ENCODE assay signal across 30 mouse cellular contexts in the genomic region with DNA sequence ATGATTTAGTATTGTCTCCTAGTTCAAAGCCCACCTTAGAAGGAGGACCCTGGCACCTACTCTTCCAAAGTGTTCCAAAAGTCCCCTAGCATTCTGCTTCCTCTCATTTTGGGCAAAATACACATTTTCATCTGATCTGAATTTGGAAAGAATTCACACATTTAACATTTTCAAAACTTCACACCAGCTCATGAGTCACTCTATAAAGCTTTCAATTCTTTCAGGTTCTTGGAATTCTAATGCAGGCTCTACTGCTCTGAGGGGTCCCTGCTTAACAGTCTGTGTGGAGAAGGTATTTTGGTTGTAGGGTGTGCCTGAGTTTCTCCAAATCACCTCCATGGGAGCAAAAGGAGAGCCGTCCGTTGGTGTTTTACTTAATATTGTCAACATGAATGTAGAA.
"Had no signal": no experiment of that assay in that cellular context is flagged by ENCODE, and none has a peak within 500 bp of the region (broad histone marks: within the 10 kb centered on the region; RNA-seq: fewer than 3 reads in every experiment).

No protein-coding gene starts in this region.

- DNase-seq: left cerebral cortex, postnatal 4 days; liver; liver, embryonic 13.5 days; liver, postnatal 0 days; lung, adult 18-20 months; lung, adult 2 months; lung, embryonic 14.5 days; lung, postnatal 10 days; lung, postnatal 14 days; lung, postnatal 36 days; lung, postnatal 4 days; midbrain, embryonic 14.5 days had no signal

- ATAC-seq: liver, embryonic 12.5 days; liver, postnatal 0 days; lung, postnatal 0 days; midbrain, embryonic 13.5 days; midbrain, embryonic 15.5 days; midbrain, embryonic 16.5 days had no signal

- H3K4me3 ChIP-seq: limb, embryonic 10.5 days; limb, embryonic 12.5 days; limb, embryonic 13.5 days; limb, embryonic 15.5 days; liver, embryonic 12.5 days; liver, embryonic 13.5 days; liver, embryonic 15.5 days; lung, embryonic 15.5 days; megakaryocyte, embryonic 14.5 days; midbrain, embryonic 10.5 days; midbrain, embryonic 12.5 days; midbrain, embryonic 13.5 days; midbrain, embryonic 15.5 days; myocyte; neural tube, embryonic 12.5 days had no signal

- H3K4me1 ChIP-seq: limb, embryonic 10.5 days; limb, embryonic 12.5 days; limb, embryonic 13.5 days; limb, embryonic 15.5 days; liver, embryonic 12.5 days; liver, embryonic 13.5 days; liver, embryonic 15.5 days; lung, embryonic 15.5 days; megakaryocyte, embryonic 14.5 days; midbrain, embryonic 10.5 days; midbrain, embryonic 12.5 days; midbrain, embryonic 13.5 days; midbrain, embryonic 15.5 days; neural tube, embryonic 12.5 days had no signal

- H3K27ac ChIP-seq: limb, embryonic 10.5 days; limb, embryonic 12.5 days; limb, embryonic 13.5 days; limb, embryonic 15.5 days; liver, embryonic 12.5 days; liver, embryonic 13.5 days; liver, embryonic 14.5 days; liver, embryonic 15.5 days; lung, embryonic 15.5 days; macrophage; midbrain, embryonic 10.5 days; midbrain, embryonic 12.5 days; midbrain, embryonic 13.5 days; midbrain, embryonic 15.5 days; neural tube, embryonic 12.5 days had no signal
